34 mouse cellular contexts compared by ENCODE assay signal in genomic region chr5:134522524-134522923, GRCm38 (mm10). TPM values are rescaled to one million over a fixed set of nuclear protein-coding genes. Genes with fewer than 3 reads are reported as not detected.
DNase-seq lines count a peak whose midpoint lies in the region; ATAC-seq and TF ChIP-seq lines count a peak whose summit lies in the region.
"Had no signal": no experiment of that assay in that cellular context is flagged by ENCODE, and none has a peak within 500 bp of the region (broad histone marks: within the 10 kb centered on the region; RNA-seq: fewer than 3 reads in every experiment).

No protein-coding gene starts in this region.

- no peaks in the 10 kb centered on the region for H3K9me3 ChIP-seq in neural tube, embryonic 13.5 days
- H3K9me3 ChIP-seq in neural tube, embryonic 15.5 days (replicated peaks): no peaks in the 10 kb centered on the region
- H3K9me3 ChIP-seq: embryonic facial prominence, embryonic 12.5 days; forebrain, embryonic 15.5 days; G1E; kidney, embryonic 15.5 days; lung, embryonic 15.5 days; midbrain, embryonic 12.5 days had no signal

- no peak for DNase-seq in left cerebral cortex, adult 2 months (ENCODE audit: extremely low spot score in 1 of 2, low spot score in 2 of 2)
- no peak for DNase-seq in left cerebral cortex, adult 18-20 months (ENCODE audit: low spot score in 2 of 2)
- peak; percentile 58 for DNase-seq in ES-CJ7 (ENCODE audit: low read depth, low spot score)
- no peak for DNase-seq in layer of hippocampus, postnatal 25 days (ENCODE audit: extremely low spot score in 1 of 2, low spot score in 1 of 2)
- DNase-seq in spleen, postnatal 10 days (ENCODE audit: low spot score in 2 of 2): no peak
- DNase-seq: adrenal gland, postnatal 14 days; cerebellum, adult 11 months; cerebellum, adult 9-10 months; cerebellum, postnatal 36 days; embryo, embryonic 11 days; gastrocnemius, postnatal 25 days; heart, postnatal 36 days; kidney, adult 18-20 months; kidney, postnatal 25 days; left cerebral cortex, postnatal 4 days; thymus, adult 2 months; thymus, postnatal 36 days had no signal

- TF ChIP-seq CTCF in left cerebral cortex, adult 2 months (IDR thresholded peaks at IDR 0.05): no peak

- H3K4me3 ChIP-seq in left cerebral cortex, adult 2 months: no peak overlapping the region
- no peak overlapping the region for H3K4me3 ChIP-seq in neural tube, embryonic 13.5 days
- H3K4me3 ChIP-seq in neural tube, embryonic 15.5 days (replicated peaks): no peak overlapping the region
- H3K4me3 ChIP-seq: embryonic facial prominence, embryonic 12.5 days; forebrain, embryonic 15.5 days; kidney, embryonic 15.5 days; lung, embryonic 15.5 days; midbrain, embryonic 12.5 days had no signal

- peak; percentile 40; the same call in 1 of the 2 replicates for ATAC-seq in neural tube, embryonic 13.5 days (ENCODE audit: low read depth)
- ATAC-seq in neural tube, embryonic 15.5 days (ENCODE audit: low FRiP score): no peak
- ATAC-seq: forebrain, embryonic 15.5 days had no signal

- 93% methylated on average over 26 of the region's 26 CpGs for WGBS in neural tube, embryonic 13.5 days
- 96% methylated on average over 26 of the region's 26 CpGs for WGBS in neural tube, embryonic 15.5 days

- no peaks in the 10 kb centered on the region for H3K4me1 ChIP-seq in neural tube, embryonic 13.5 days (replicated peaks)
- H3K4me1 ChIP-seq in neural tube, embryonic 15.5 days: no peaks in the 10 kb centered on the region
- H3K4me1 ChIP-seq: embryonic facial prominence, embryonic 12.5 days; kidney, embryonic 15.5 days; lung, embryonic 15.5 days; midbrain, embryonic 12.5 days had no signal

- no peaks in the 10 kb centered on the region for H3K27me3 ChIP-seq in neural tube, embryonic 13.5 days
- H3K27me3 ChIP-seq in neural tube, embryonic 15.5 days (replicated peaks): no peaks in the 10 kb centered on the region
- H3K27me3 ChIP-seq: embryonic facial prominence, embryonic 12.5 days; forebrain, embryonic 15.5 days; kidney, embryonic 15.5 days; lung, embryonic 15.5 days; midbrain, embryonic 12.5 days had no signal

- H3K36me3 ChIP-seq in neural tube, embryonic 13.5 days: peaks cover 85% of the 10 kb centered on the region
- peaks cover 77% of the 10 kb centered on the region for H3K36me3 ChIP-seq in neural tube, embryonic 15.5 days
- H3K36me3 ChIP-seq: G1E had no signal

- peak overlapping the region; percentile 50 for H3K27ac ChIP-seq in left cerebral cortex, adult 2 months
- H3K27ac ChIP-seq in neural tube, embryonic 13.5 days (replicated peaks): no peak overlapping the region
- H3K27ac ChIP-seq in neural tube, embryonic 15.5 days (replicated peaks): no peak overlapping the region
- H3K27ac ChIP-seq: embryonic facial prominence, embryonic 12.5 days; hindbrain, embryonic 14.5 days; kidney, embryonic 15.5 days; lung, embryonic 15.5 days; midbrain, embryonic 12.5 days had no signal

- H3K9ac ChIP-seq in neural tube, embryonic 13.5 days: no peak overlapping the region
- no peak overlapping the region for H3K9ac ChIP-seq in neural tube, embryonic 15.5 days (replicated peaks)
- H3K9ac ChIP-seq: embryonic facial prominence, embryonic 12.5 days; forebrain, embryonic 15.5 days; hindbrain, embryonic 14.5 days; kidney, embryonic 15.5 days; lung, embryonic 15.5 days; midbrain, embryonic 12.5 days had no signal

- intact Hi-C loops in left cerebral cortex, adult 2 months (cut with DNase I): no loop called here

- H3K4me2 ChIP-seq in neural tube, embryonic 13.5 days: no peak overlapping the region
- no peak overlapping the region for H3K4me2 ChIP-seq in neural tube, embryonic 15.5 days
- H3K4me2 ChIP-seq: embryonic facial prominence, embryonic 12.5 days; forebrain, embryonic 15.5 days; heart, embryonic 11.5 days; hindbrain, embryonic 14.5 days; kidney, embryonic 15.5 days; lung, embryonic 15.5 days; midbrain, embryonic 12.5 days had no signal

RNA-seq across cellular contexts. Expression of gene Clip2, which starts 29.7 kb away (rescaled TPM):
- total RNA-seq in left cerebral cortex, adult 2 months (2021): 100 to 1,000 TPM; 116 to 123 TPM
- total RNA-seq in left cerebral cortex, adult 18-20 months (2021): 100 to 1,000 TPM; 116 to 119 TPM
- 11.9 and 12.6 TPM in 2 replicates for polyA plus RNA-seq in neural tube, embryonic 13.5 days (2015; fragmentation: Nextera tagmentation; extraction: Ambion mirVana)
- 10.4 and 12.1 TPM in 2 replicates for polyA plus RNA-seq in neural tube, embryonic 15.5 days (2015; fragmentation: Nextera tagmentation; extraction: Ambion mirVana)
- total RNA-seq in layer of hippocampus, postnatal 25 days (2021): 100 to 1,000 TPM in 1 of 2 experiments, 10 to 100 TPM in 1; 99.8 to 101 TPM

RNA-seq across cellular contexts. Expression of gene Syna, which starts 37.4 kb away (rescaled TPM):
- total RNA-seq in left cerebral cortex, adult 2 months (2021): under 1 TPM; 0.21 to 0.34 TPM
- under 1 TPM in 1 of 2 experiments, not detected in 1; 0.21 TPM for total RNA-seq in left cerebral cortex, adult 18-20 months (2021)
- polyA plus RNA-seq in neural tube, embryonic 13.5 days (2015; fragmentation: Nextera tagmentation; extraction: Ambion mirVana): 0.31 and 0.85 TPM in 2 replicates
- 0.51 and 0.63 TPM in 2 replicates for polyA plus RNA-seq in neural tube, embryonic 15.5 days (2015; fragmentation: Nextera tagmentation; extraction: Ambion mirVana)
- total RNA-seq in layer of hippocampus, postnatal 25 days (2021): 1 to 10 TPM; 5.1 to 6.7 TPM
- total RNA-seq: adrenal gland, postnatal 14 days; gastrocnemius, adult 18-20 months; gastrocnemius, postnatal 25 days; heart, adult 18-20 months; heart, postnatal 36 days; left cerebral cortex, postnatal 4 days; megakaryocyte, adult 5-6 weeks had no signal
- polyA plus RNA-seq: G1E; heart, embryonic 11.5 days; heart, embryonic 16.5 days; liver, embryonic 16.5 days; neural tube, embryonic 11.5 days; stomach, embryonic 14.5 days had no signal

RNA-seq across cellular contexts. Expression of gene Rfc2, which starts 58.6 kb away (rescaled TPM):
- 10 to 100 TPM; 60.0 to 64.2 TPM for total RNA-seq in left cerebral cortex, adult 2 months (2021)
- total RNA-seq in left cerebral cortex, adult 18-20 months (2021): 10 to 100 TPM; 54.9 to 64.6 TPM
- 184 and 214 TPM in 2 replicates for polyA plus RNA-seq in neural tube, embryonic 13.5 days (2015; fragmentation: Nextera tagmentation; extraction: Ambion mirVana)
- 185 and 216 TPM in 2 replicates for polyA plus RNA-seq in neural tube, embryonic 15.5 days (2015; fragmentation: Nextera tagmentation; extraction: Ambion mirVana)
- total RNA-seq in layer of hippocampus, postnatal 25 days (2021): 10 to 100 TPM; 57.0 to 57.5 TPM

Comparison
In these comparisons a context has a peak if more than half of its experiments do, and no peak if none do; other contexts are left out.
1. RNA of gene Syna, which starts 37.4 kb away (total RNA-seq): 5.1 to 6.7 TPM in layer of hippocampus, postnatal 25 days; 0.21 to 0.34 TPM in left cerebral cortex, adult 2 months and 0.21 TPM in left cerebral cortex, adult 18-20 months; every median in the first group is over 4 times any median in the second.